Mouse (Mus musculus) adrenal gland, adult 10 weeks (tissue): ENCODE results near the gene Gtf2a2. TPM values are rescaled to one million over a fixed set of nuclear protein-coding genes. Genes with fewer than 3 reads are reported as not detected.

ENCODE experiments used
- polyA plus RNA-seq: library from polyadenylated mRNA; stranded (reverse); fragments of 350-450 nt; fragmentation: Illumina TruSeq; extraction: RNeasy Lipid Tissue Mini Kit (QIAGEN cat#74804); gene quantifications from one replicate; pipeline ENCODE4 v1.2.3, GENCODE M21; 2014; ENCODE audit warnings: low read depth, low replicate concordance

The Gtf2a2 gene
- 359 TPM for polyA plus RNA-seq

DNA sequence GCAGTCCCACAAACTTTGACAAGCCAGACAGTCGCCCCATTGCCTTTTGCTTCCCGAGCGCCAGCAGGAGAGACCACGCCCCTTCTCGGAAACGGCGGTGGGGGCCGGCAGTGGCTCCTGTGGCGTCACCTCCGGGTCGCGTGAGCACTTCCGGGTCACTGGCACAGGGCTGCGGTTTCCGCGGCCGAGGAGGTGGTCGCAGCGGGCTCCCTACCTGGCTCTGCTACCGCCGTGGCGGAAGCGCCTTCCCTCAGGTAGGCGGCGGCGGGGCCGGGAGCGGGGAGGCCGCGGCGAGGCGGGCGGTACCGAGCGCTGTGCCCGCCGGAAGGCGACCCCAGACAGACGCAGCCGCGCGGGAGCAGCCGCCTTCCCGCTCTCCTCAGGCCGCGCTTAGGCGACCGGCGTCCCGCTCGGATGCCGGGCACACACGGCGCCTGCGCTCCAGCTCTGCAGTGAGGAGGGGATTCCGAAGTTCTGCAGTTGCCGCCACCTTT lies at the start of gene Gtf2a2:
Gene Gtf2a2, plus strand, starts transcription at position 143 of the 494 bp plus-strand sequence.

DNA sequence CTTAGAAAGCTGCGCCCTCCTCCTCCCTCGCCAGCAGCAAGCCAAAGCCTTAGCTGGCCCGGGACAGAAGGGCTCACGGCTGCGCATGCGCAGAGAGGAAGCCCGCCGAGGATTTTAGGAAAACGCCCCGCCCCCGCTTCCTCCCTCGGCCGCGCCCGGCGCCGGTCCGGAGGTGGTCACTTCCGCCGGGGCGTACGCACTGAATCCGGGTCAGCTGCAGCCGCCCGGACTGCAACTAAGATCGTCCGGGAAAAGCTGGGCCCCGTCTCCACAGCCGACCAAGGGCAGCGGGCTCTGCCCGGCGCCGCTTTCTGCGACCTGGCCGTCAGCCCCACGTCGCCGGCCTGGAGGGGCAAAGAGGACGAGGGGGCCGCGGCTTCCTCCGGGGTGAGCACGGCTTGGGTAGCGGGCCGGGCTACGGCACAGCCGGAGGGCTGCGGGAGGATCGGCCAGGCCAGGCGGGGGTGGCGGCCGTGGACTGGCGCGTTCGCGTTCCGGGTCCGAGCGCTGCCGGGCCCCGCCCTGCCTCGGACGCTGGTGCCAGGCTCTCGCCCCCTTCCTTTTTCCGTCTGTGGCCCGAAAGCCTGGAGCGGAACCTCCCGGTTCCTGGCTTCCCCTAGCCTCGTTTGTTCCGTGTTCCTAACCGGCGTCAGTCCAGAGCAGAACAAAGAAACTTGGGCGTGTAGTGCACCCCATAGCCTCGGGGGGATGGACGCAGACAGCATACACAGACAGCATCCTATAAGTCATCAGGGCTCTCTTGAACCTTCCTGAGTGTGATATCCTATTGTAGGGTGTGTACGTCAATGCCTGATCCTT lies 22.8 kb upstream of the Gtf2a2 start, which contains the start of gene Bnip2:
Gene Bnip2, plus strand, starts transcription at position 164 of the 819 bp plus-strand sequence.

DNA sequence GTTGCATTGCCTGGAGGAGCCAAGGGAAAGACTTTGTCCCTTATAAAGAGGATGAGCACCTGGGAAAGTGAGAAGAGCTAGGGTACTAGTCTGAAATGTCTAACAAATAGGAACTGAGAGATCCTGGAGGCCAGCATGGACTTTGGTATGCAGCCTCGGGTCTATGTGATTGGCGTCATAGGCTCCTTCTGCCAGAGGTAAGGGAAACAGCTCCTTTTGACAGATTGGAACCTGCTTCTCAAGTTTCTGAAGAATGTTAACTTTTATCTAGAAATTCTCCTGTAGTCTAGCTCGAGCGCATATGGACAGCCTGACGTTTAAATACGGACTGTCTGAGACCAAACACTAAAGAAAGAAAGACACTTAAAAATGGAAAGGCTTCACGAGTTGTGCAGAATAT lies 25.6 kb downstream of the Gtf2a2 start, which contains the start of gene Gcnt3:
Gene Gcnt3, minus strand, starts transcription at position 101 of the 400 bp plus-strand sequence.

Other genes starting within 250 kb of the Gtf2a2 start
- 210 TPM for gene Bnip2, start 23.1 kb upstream of the Gtf2a2 start, polyA plus RNA-seq
- not detected for gene Gcnt3, start 25.5 kb downstream of the Gtf2a2 start, polyA plus RNA-seq
- gene Fam81a, start 130.0 kb downstream of the Gtf2a2 start, polyA plus RNA-seq = 4.1 TPM
- 13.1 TPM for gene Myo1e, start 194.8 kb downstream of the Gtf2a2 start, polyA plus RNA-seq